Mouse (Mus musculus): ENCODE measurements around the gene Guca1a. TPM values are rescaled to one million over a fixed set of nuclear protein-coding genes. Genes with fewer than 3 reads are reported as not detected.

The Guca1a gene
- total RNA-seq, 2 experiments from 2014 or later = not detected

- DNase-seq = peak; percentile 7 to 33
These were observed 9.8 kb upstream of the Guca1a start for GRCm38 (mm10) chr17:47409897-47410861.

- DNase-seq = peak; percentile 18 to 25
These were observed 8.1 kb upstream of the Guca1a start for GRCm38 (mm10) chr17:47408558-47408898.

- DNase-seq = no peak
These were observed 7.6 kb upstream of the Guca1a start for GRCm38 (mm10) chr17:47407717-47408557.

GRCm38 (mm10) chr17:47399091-47399490, 1.3 kb downstream of the Guca1a start:
- no peak for DNase-seq

- DNase-seq = no peak
These were observed 4.9 kb downstream of the Guca1a start for GRCm38 (mm10) chr17:47395376-47395913.

- DNase-seq = no peak
These were observed 6.0 kb downstream of the Guca1a start for GRCm38 (mm10) chr17:47394223-47394869.

GRCm38 (mm10) chr17:47386649-47387048, 13.7 kb downstream of the Guca1a start:
- DNase-seq = no peak

- DNase-seq = no peak
These were observed 15.2 kb downstream of the Guca1a start, which contains the start of gene Guca1b for GRCm38 (mm10) chr17:47385145-47385544. TSS of gene Guca1b (plus strand) at chr17:47385393.

- DNase-seq = no peak
These were observed 16.3 kb downstream of the Guca1a start for GRCm38 (mm10) chr17:47384064-47384463.

- DNase-seq = no peak
These were observed 17.1 kb downstream of the Guca1a start for GRCm38 (mm10) chr17:47383266-47383665.

GRCm38 (mm10) chr17:47381917-47382316, 18.5 kb downstream of the Guca1a start:
- DNase-seq = no peak

- DNase-seq = no peak
These were observed 22.3 kb downstream of the Guca1a start for GRCm38 (mm10) chr17:47378133-47378532.

GRCm38 (mm10) chr17:47376779-47377280, 23.6 kb downstream of the Guca1a start:
- DNase-seq = no peak

GRCm38 (mm10) chr17:47373991-47374390, 26.4 kb downstream of the Guca1a start:
- DNase-seq = no peak

GRCm38 (mm10) chr17:47371451-47371850, 28.9 kb downstream of the Guca1a start:
- peak in 1 of 2 experiments; percentile 51 for DNase-seq

GRCm38 (mm10) chr17:47369087-47369443, 31.3 kb downstream of the Guca1a start:
- DNase-seq = no peak

- peak; percentile 81 to 83 for DNase-seq
These were observed 31.8 kb downstream of the Guca1a start, which contains the start of gene Mrps10 for GRCm38 (mm10) chr17:47368401-47369086. TSS of gene Mrps10 (plus strand) at chr17:47368887.

GRCm38 (mm10) chr17:47361343-47361742, 39.0 kb downstream of the Guca1a start:
- DNase-seq = no peak

GRCm38 (mm10) chr17:47359964-47360363, 40.4 kb downstream of the Guca1a start:
- peak; percentile 16 to 25 for DNase-seq

GRCm38 (mm10) chr17:47349721-47350319, 50.6 kb downstream of the Guca1a start:
- DNase-seq = no peak
